Mouse (Mus musculus) forebrain, postnatal 0 days (tissue): ENCODE results near the gene Mia2. TPM values are rescaled to one million over a fixed set of nuclear protein-coding genes. Genes with fewer than 3 reads are reported as not detected.
A peak's percentile ranks its signal among the peaks of the same experiment; 100 is the strongest.

Source experiments
- ATAC-seq: fragments of 200-750 bp; cut with Nextera tagmentation; 2 replicates; pipeline ENCODE4 v1.8.0; 2017; ENCODE audit warnings: mild to moderate bottlenecking, moderate library complexity
- DNase-seq: peaks from one replicate; pipeline ENCODE4 v3.0.0-alpha.2; 2015
- H3K27ac ChIP-seq: fragments of 300-500 bp; sonication (generic); 2 replicates; pipeline ENCODE4 v1.5.1; 2014; ENCODE audit warnings: low read depth, mild to moderate bottlenecking, antibody characterized with exemption, low read length, moderate library complexity, mixed read lengths
- H3K27me3 ChIP-seq: fragments of 300-500 bp; sonication (generic); 2 replicates; pipeline ENCODE4 v1.6.1; 2014; ENCODE audit warnings: mild to moderate bottlenecking, low read length, mixed read lengths; ENCODE audit not compliant: insufficient read depth
- H3K36me3 ChIP-seq: fragments of 300-500 bp; sonication (generic); 2 replicates; pipeline ENCODE4 v1.6.1; 2014; ENCODE audit warnings: mild to moderate bottlenecking, moderate library complexity; ENCODE audit not compliant: insufficient read depth
- H3K4me1 ChIP-seq: fragments of 300-500 bp; sonication (generic); 2 replicates; pipeline ENCODE4 v1.6.1; 2014; ENCODE audit warnings: antibody characterized with exemption; ENCODE audit not compliant: insufficient read depth
- H3K4me2 ChIP-seq: fragments of 300-500 bp; sonication (generic); 2 replicates; pipeline ENCODE4 v1.6.1; 2014; ENCODE audit warnings: low read depth, mild to moderate bottlenecking, moderate library complexity
- H3K4me3 ChIP-seq: fragments of 300-500 bp; sonication (generic); 2 replicates; pipeline ENCODE4 v1.5.1; 2014; ENCODE audit warnings: low read depth, low read length, mixed read lengths
- H3K9ac ChIP-seq: fragments of 300-500 bp; sonication (generic); 2 replicates; pipeline ENCODE4 v1.6.1; 2014; ENCODE audit warnings: mild to moderate bottlenecking
- H3K9me3 ChIP-seq: fragments of 300-500 bp; sonication (generic); 2 replicates; pipeline ENCODE4 v1.6.1; 2016; ENCODE audit warnings: low read length
- CTCF ChIP-seq: sonication (generic); IDR thresholded peaks from 2 replicates; pipeline ENCODE4 v1.5.1; 2016; ENCODE audit warnings: antibody characterized with exemption, control low read depth, low read depth
- WGBS: fragments of 180-500 bp; shearing (Covaris S2); extraction: QIAGEN DNeasy Blood & Tissue Kit; methylation state at CpG from one replicate; pipeline ENCODE4 v1.1.7; 2014; 5-methylcytosine and 5-hydroxymethylcytosine counted together
- polyA plus RNA-seq: library from polyadenylated mRNA; unstranded; fragments of >200 nt; fragmentation: Nextera tagmentation; extraction: Ambion mirVana; gene quantifications from 2 replicates; pipeline ENCODE4 v1.2.1, GENCODE M21; 2015
- total RNA-seq: library from RNA; depleted of rRNA; stranded (reverse); fragments of >200 nt; gene quantifications from 2 replicates; pipeline ENCODE4 v1.2.3, GENCODE M21; 2014

Gene Mia2
- total and polyA plus RNA-seq, 2 experiments from 2014 or later: 26.9 to 29.6 TPM

- H3K9ac ChIP-seq: no peak overlapping the region
- H3K4me3 ChIP-seq: no peak overlapping the region
- DNase-seq: no peak
- H3K27ac ChIP-seq: no peak overlapping the region
- H3K4me1 ChIP-seq: no peaks in the 10 kb centered on the region
- H3K27me3 ChIP-seq: no peaks in the 10 kb centered on the region
- TF ChIP-seq CTCF: no peak
- no peak for ATAC-seq
- no peaks in the 10 kb centered on the region for H3K9me3 ChIP-seq
- WGBS: 88% methylated on average over 11 of the region's 11 CpGs
- no peak overlapping the region for H3K4me2 ChIP-seq
- H3K36me3 ChIP-seq: peaks cover 43% of the 10 kb centered on the region
Observed at GRCm38 (mm10) chr12:59072286-59072685, 23.3 kb upstream of the Mia2 start.

- DNase-seq (peak; percentile 29), ATAC-seq (peak; percentile 61)
- no peak for TF ChIP-seq CTCF
- Histone ChIP-seq H3K27ac (no peak overlapping the region), H3K27me3 (no peaks in the 10 kb centered on the region), H3K4me2 (no peak overlapping the region), H3K4me3 (no peak overlapping the region), H3K4me1 (no peaks in the 10 kb centered on the region), H3K36me3 (peaks cover 34% of the 10 kb centered on the region), H3K9me3 (no peaks in the 10 kb centered on the region), H3K9ac (no peak overlapping the region)
- 67% methylated on average over 3 of the region's 3 CpGs for WGBS
Observed at GRCm38 (mm10) chr12:59074052-59074451, 21.5 kb upstream of the Mia2 start.

DNA sequence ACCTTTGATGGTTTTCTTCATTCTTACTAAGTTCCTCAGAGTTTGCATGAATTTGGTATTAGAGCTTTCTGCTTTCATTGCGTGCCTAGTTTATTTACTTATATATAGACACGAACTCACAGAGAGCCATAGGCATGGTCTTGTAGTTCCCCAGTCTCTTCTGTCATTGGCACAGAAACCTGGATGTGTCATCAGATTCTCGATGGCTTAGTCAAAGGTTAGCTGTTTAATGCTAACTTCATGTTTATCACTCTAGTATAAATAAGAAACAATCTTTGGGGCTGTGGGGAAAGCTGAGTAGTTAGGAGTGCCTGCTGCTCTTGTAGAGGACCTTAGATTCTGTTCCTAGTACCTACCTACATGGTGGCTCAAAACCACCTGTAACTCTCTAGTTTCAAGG is 18.6 kb upstream of the Mia2 start:
- no peak overlapping the region for H3K4me3 ChIP-seq
- 92% methylated on average over 3 of the region's 3 CpGs for WGBS
- no peaks in the 10 kb centered on the region for H3K27me3 ChIP-seq
- H3K4me1 ChIP-seq: no peaks in the 10 kb centered on the region
- no peak for TF ChIP-seq CTCF
- no peaks in the 10 kb centered on the region for H3K9me3 ChIP-seq
- H3K36me3 ChIP-seq: peaks cover 7% of the 10 kb centered on the region
- DNase-seq: no peak
- H3K27ac ChIP-seq: no peak overlapping the region
- H3K4me2 ChIP-seq: no peak overlapping the region
- no peak for ATAC-seq
- no peak overlapping the region for H3K9ac ChIP-seq

DNA sequence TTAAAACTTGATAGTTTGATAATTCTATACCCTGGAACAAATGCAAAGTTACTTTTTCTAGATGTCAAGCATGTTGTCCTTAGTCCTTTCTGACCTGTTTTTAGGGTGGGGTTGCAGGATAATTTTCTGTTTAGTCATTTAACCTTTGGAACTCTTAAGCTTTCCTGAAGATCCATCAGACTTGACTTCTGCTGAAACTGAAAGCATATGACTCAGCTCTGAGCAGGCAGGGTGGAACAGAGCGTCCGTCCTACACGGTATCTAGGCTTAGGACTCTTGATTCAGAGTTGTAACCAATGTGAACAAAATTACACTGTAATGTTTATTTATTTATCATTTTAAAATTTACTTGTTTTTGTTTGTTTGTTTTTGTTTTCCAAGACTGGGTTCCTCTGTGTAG is 17.7 kb upstream of the Mia2 start:
- H3K4me3 ChIP-seq: no peak overlapping the region
- H3K9ac ChIP-seq: no peak overlapping the region
- no peak overlapping the region for H3K4me2 ChIP-seq
- DNase-seq (no peak), ATAC-seq (no peak)
- TF ChIP-seq CTCF: no peak
- no peaks in the 10 kb centered on the region for H3K36me3 ChIP-seq
- no peaks in the 10 kb centered on the region for H3K9me3 ChIP-seq
- WGBS: 95% methylated on average over 3 of the region's 3 CpGs
- no peaks in the 10 kb centered on the region for H3K4me1 ChIP-seq
- no peaks in the 10 kb centered on the region for H3K27me3 ChIP-seq
- H3K27ac ChIP-seq: no peak overlapping the region

DNA sequence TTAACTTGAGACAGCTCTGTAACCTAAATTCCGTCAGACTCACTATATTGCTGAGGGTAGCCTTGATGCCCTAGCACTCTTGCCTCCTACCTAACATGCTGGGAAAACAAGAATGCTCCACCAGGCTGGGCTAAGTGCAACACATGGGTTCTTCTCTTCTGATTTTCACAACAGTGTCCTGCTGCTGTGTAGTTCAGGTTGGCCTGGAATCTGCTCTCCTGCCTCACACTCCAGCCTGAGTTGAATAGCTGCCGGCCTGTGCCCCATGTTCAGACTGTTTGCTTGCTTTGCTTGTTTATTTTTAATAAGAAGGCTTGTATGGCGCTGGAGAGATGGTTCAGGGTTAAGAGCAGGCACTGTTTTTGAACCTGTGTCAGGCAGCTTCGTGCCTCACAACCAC is 15.1 kb upstream of the Mia2 start:
- WGBS: 94% methylated on average over 4 of the region's 4 CpGs
- no peak for TF ChIP-seq CTCF
- no peak for ATAC-seq

GRCm38 (mm10) chr12:59084446-59084845 is 11.2 kb upstream of the Mia2 start:
- Histone ChIP-seq H3K4me2 (no peak overlapping the region), H3K4me1 (no peaks in the 10 kb centered on the region), H3K9ac (no peak overlapping the region), H3K27ac (no peak overlapping the region), H3K4me3 (no peak overlapping the region), H3K36me3 (no peaks in the 10 kb centered on the region), H3K27me3 (no peaks in the 10 kb centered on the region), H3K9me3 (no peaks in the 10 kb centered on the region)
- 76% methylated on average over 5 of the region's 5 CpGs for WGBS
- ATAC-seq (no peak), DNase-seq (no peak)
- TF ChIP-seq CTCF: no peak

More for the DNA sequence above, 15.1 kb upstream of the Mia2 start:
- Histone ChIP-seq H3K4me3 (no peak overlapping the region), H3K36me3 (no peaks in the 10 kb centered on the region), H3K27me3 (no peaks in the 10 kb centered on the region), H3K9ac (no peak overlapping the region), H3K4me2 (no peak overlapping the region), H3K4me1 (no peaks in the 10 kb centered on the region), H3K9me3 (no peaks in the 10 kb centered on the region), H3K27ac (no peak overlapping the region)
- DNase-seq: no peak

DNA sequence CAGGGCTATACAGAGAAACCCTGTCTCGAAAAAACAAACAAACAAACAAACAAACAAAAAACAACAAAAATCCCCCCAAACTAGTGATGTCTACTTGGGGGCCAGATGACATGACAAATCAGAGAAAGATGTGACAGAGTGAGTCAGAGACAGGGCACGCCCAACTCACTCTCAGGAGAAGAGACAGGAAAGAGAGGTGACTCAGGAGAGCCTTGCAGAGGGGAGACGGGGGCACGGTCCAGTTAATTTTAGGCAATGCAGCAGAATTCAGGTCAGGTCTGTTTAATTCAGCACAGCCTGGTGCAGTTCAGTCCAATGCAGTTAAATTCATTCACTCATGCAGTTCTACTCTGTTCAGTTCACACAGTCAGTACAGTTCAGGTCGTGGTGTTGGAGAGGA is 9.4 kb upstream of the Mia2 start:
- no peaks in the 10 kb centered on the region for H3K27me3 ChIP-seq
- no peak overlapping the region for H3K9ac ChIP-seq
- no peaks in the 10 kb centered on the region for H3K9me3 ChIP-seq
- H3K4me2 ChIP-seq: no peak overlapping the region
- no peaks in the 10 kb centered on the region for H3K36me3 ChIP-seq
- ATAC-seq: no peak
- H3K4me3 ChIP-seq: no peak overlapping the region
- no peak for TF ChIP-seq CTCF
- WGBS: 85% methylated on average over 5 of the region's 5 CpGs
- H3K27ac ChIP-seq: no peak overlapping the region
- DNase-seq: no peak
- no peaks in the 10 kb centered on the region for H3K4me1 ChIP-seq

- 68% methylated on average over 2 of the region's 2 CpGs for WGBS
- Histone ChIP-seq H3K36me3 (no peaks in the 10 kb centered on the region), H3K9me3 (no peaks in the 10 kb centered on the region), H3K4me3 (no peak overlapping the region), H3K4me2 (no peak overlapping the region), H3K27me3 (no peaks in the 10 kb centered on the region), H3K9ac (no peak overlapping the region), H3K27ac (no peak overlapping the region), H3K4me1 (no peaks in the 10 kb centered on the region)
- no peak for ATAC-seq
- no peak for DNase-seq
- TF ChIP-seq CTCF: no peak
Observed at GRCm38 (mm10) chr12:59093543-59093942, 2.1 kb upstream of the Mia2 start.
